Mouse (Mus musculus) CD4-positive, CD25-positive, alpha-beta regulatory T cell, adult 4 months (primary cell): ENCODE data around the gene Tmem132c. TPM values are rescaled to one million over a fixed set of nuclear protein-coding genes. Genes with fewer than 3 reads are reported as not detected.

Experiments used
- ATAC-seq: one replicate; pipeline ENCODE4 v1.8.0; 2017
- polyA plus RNA-seq, 2 experiments: library from polyadenylated mRNA; unstranded; fragments of 100-300 nt; shearing (Covaris generic); gene quantifications; one replicate each; pipeline ENCODE4 v1.2.1; 2017

The Tmem132c gene
- not detected for polyA plus RNA-seq

DNA sequence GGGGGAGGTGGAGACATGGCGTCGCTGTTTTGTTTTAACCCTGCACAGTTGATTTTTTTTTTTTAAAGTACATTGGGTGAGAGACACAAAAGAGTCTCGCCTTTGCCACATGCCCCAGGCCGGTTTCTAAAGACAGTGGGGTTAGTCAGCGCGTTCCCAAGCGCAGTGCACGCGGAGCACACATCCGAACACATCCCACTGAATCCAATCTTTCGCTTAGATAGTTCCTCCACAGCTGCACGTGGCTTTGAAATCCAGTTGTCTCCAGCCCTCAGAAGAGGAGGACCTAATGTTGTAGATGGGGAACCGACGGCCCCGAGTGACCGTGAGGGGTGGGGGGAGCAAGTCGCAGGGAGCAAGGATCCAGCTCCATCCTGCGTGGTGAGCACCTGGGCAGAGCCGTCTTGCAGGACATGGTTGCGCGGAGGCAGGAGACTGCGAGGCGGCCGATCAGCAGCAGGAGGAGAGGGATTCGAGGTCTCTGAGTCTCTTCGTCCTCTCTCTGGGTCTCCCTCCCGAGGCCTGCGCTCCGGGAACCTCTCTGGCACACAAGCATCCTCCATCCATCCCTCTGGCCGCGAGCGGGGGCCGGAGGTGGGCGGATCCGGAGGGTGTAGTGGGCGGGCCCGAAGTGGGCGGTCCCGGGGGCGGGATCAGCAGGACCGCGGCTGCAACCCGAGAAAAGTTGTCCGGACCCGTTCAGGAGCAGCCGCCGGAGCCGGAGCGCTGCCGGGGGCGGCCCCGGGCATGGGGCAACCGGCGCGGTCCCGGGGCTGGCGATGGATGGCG lies at the start of gene Tmem132c:
Gene Tmem132c, plus strand, starts transcription at position 673 of the 789 bp plus-strand sequence.
- no peak for ATAC-seq

DNA sequence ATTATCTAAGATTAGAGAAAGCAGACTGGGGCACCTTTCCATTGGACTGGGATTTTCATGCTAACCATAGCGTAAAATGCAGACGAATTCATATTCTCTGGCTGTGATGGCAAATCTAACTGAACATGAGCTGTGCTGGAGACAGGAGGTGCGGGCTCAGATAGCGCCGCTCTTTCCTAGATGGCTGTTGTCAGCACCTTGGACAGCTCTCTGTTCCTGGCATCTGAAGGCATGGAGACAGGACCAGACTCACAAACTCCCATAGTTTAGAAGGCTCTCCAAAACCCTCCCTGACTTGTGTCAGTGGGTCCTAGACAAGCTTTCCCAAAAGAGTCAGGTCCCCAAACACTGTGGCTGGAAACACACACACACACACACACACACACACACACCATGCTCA lies 49.7 kb upstream of the Tmem132c start:
- no peak for ATAC-seq

DNA sequence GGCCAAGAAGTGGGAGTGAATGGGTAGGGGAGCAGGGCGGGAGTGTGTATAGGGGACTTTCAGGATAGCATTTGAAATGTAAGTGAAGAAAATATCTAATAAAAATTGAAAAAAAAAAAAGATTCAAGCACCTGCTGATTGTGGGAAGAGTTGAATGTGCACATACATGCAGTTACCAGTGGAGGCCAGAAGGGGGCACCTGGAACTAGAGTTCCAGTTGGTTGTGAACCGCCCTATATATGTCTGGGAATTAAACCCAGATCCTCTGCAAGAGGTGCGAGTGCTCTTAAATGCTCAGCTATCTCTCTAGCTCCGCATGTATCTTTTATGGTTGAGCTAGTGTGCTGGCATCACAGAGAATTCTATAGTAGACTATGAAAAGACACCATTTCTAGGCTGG lies 42.8 kb upstream of the Tmem132c start:
- no peak for ATAC-seq

DNA sequence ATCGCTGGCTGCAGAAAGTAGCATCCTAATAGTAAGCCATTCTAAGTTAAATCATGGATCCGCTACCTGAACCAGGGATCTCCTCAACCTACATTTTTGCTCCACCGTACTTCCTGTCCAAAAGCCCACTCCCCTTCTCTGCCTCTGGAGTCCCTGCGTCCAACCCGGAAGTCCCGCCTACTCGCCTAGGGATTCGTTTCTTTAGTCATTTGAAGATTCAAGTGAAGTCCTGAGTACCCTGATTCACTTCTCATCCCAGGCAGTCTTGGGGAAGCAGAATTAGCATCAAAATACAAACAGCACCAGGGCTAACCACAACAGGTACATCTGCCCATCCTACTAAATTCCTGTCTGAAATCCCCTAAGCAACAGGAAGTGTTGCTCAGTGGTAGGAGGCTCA lies 36.7 kb upstream of the Tmem132c start:
- ATAC-seq = no peak

DNA sequence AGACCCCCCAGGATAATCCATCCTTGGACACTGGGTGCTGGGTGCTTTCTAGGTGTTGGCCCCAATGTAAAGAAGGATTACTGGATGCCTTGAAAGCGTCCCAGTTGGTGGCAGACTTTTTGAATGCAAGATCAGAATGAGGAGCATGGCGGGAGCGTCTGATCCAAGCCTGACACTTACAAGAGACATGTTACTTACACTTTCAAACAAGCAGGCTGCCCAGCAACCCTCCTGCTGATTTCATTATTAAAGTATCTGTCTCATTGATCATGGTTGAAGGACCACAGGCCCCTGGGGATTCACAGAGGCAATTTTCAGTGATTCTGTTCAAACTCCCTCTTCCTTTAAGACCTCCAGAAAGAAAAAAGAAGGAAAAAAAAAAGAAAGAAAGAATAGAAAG lies 25.2 kb upstream of the Tmem132c start:
- no peak for ATAC-seq

DNA sequence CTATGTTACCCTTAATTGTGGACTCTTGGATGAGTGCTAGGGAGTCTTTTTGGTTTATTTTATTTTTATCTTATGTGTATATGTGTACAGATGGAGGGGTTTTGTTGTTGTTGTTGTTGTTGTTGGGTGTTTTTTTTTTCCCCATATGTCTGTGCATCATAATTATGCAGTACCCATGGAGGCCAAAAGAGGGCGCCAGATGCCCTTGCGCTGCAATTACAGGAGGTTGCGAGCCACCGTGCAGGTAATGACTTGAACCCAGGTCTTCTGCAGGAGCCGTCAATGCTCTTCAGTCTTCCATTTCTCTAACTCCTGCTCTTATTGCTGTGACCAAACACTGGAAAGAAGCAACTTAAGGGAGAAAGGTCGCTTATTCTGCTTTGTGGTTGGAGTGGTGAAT lies 23.9 kb upstream of the Tmem132c start:
- no peak for ATAC-seq

DNA sequence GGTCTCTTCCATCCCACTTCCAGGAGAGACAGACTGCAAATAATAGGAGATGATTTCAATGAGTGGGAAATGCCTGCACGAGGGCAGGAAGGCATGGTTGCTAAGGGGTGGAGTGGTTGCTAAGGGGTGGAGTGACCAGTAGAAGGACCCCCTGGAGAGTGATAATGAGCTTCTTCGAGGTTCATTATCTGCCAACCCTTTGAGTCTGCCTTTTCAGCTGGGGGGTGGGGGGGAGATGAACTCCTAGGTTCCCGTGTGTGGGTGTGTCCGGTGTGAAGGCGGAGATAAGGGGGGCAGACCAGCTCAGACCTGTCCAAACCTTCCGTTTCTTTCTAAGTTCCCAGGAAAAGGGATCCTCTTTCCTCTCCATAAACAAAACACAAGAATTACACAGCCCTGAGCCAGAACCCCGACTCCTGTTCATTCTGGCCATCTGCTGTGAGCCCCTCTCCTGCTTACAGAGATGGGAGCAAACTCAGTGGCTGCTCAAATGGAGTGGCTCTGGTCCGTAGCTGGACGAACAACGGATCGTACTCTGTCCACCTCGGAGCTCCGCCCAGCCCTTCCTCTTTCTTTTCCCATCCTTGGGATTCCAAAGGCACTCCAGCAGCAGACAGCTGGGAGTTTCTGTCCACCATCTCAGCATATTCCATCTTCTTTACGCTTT lies 13.5 kb upstream of the Tmem132c start:
- ATAC-seq = no peak

DNA sequence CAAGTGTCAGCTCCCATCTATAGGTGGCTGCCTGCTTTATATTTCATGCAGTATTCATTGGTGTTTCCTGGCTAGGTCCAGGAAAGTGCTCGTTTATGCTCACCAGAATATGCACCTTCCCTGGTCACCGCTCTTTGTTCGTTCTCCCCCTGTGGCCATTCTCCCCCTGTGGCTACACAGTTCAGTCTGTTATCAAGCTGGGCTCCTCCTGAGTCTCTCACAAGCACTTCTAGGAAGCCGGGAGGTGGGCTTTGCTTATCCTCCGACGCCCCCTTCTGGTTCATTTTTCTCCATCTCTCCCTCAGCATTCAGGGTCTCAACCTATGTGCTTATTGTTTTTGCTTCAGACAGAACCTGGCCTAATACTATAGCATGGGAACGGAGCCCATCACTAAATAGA lies 6.9 kb upstream of the Tmem132c start:
- ATAC-seq = no peak

DNA sequence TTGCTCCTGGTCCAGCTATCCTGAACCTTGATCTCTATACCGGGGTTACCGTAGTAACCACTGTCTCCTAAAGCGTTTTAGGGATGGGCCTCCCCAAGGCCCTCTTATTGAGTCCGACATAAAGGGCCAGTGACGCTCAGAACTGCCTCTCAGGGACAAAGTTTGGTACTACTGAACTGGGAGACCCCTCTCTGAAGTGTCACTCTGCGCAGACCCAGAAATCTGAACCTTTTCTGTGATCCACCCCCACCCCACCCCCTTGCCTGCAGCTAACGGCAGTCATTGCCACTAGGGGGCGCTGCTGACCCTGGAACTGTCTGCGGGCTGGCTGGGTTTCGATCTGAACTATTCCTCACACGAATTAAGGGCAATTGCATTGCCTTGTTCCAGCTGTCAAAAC lies 6.4 kb upstream of the Tmem132c start:
- no peak for ATAC-seq

DNA sequence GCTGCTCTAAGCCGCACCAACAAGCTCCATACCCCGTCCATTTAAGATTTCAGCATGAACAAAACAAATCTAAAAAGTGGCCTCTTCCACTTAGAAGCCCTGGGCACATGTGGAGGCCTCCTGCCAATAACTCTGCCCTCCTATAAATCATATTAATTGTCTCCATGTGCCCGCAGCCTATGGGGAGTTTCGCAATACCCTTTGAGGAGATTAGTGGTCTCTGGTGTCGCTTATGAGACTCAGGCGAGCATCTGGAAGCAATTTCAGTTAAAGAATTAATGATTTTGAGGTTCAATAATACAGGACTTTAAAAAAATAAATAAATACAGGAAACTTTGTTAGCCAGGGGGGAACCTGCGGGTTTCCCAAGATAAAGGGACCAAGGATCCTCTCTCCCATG lies 1.9 kb upstream of the Tmem132c start:
- ATAC-seq = no peak

DNA sequence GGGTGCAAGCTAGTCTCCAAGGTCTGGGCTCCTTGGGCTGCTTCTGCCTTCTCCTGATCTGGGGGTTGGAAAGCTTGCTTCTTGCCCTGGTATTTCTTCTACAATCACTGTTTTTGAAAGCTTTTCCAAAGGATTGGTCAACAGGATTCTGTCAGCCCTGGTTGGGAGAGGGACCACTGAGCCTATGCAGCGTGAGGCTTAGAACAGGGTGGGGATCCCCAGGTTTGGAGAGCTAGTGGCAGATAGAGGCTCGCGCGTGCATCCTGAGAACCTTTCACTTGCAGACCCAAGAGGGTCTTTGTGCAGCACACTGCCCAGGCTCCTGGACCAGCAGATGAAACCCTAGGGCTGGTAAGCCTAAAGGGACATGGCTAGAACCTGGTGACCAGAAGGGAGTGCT lies 962 bp upstream of the Tmem132c start:
- no peak for ATAC-seq

DNA sequence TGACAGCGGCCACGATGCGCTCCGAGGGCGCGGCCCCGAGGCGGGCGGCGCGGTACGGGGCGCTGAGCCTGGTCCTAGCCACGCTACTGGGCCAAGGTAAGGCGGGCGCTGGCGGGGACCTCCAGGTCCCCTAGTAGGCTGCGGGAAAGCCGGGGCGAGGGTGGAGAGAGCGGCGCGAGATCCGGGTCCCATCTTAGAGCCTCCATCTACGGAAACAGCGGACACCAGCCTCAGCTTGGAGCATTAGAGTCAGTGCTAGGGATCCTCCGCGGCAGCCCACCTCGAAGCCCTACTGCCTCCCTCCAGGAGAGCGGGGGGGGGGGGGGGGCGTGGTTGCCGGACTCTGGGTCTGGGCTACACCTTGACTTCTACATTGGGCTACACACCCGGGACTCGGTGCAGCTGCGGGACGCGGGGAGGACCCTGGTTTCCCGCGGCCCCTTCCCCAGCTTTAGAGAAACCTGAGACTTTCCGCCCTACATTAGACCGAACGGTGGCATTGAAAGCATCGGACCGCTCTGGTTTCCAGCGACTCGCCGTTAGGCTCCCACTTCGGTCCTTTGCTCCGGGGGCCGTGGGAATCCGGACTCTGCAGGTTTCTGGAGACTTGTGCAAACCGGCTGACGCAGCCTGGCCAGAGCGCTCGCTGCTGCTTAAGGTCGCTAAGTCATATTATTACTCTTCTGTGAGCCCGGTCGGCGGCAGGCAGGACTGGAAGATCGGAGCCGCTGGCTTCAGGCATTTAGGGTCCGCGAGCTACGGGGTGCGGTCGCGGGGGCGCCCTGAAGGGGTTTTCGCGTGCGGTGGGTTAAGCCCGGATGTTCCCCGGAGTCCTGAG lies 536 bp downstream of the Tmem132c start:
- ATAC-seq = no peak

DNA sequence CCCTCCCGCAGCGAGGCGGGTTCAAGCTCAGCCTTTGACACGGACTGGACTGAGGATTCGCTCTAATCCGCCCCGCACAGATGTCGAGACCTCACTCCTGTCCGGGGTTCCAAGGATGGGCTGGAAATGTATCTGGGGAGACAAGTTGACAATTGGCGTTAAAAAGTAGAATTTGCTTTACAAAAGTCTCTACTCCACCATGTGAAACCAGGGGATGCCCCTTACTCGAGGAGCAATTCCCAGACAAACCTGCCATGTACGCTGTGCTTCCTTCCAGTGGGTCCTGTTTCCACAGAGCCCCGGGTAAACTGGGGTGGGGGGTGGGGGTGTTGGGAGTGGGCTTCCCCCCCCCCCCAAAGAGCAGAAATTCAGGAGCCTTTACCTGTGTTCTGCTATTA lies 1.2 kb downstream of the Tmem132c start:
- ATAC-seq = no peak

DNA sequence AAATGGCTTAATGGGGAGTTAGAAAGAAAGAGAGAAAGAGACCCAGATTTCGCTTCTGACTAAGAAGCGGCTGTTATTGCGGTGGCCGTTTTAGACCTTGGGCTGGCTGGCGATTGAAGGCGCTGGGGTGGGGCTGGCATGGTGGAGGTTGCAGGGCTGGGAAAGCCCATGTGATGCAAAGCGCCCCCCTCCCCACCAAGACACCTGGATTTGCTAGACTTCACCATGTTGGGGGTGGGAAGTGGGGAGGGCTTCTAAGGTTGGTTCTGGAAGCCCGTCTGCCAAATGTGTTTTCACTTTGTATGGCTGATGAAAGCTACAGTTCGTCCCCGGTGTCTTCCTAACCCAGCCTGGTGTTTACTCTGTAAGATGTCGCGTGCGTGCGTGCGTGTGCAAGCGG lies 1.6 kb downstream of the Tmem132c start:
- ATAC-seq = no peak

DNA sequence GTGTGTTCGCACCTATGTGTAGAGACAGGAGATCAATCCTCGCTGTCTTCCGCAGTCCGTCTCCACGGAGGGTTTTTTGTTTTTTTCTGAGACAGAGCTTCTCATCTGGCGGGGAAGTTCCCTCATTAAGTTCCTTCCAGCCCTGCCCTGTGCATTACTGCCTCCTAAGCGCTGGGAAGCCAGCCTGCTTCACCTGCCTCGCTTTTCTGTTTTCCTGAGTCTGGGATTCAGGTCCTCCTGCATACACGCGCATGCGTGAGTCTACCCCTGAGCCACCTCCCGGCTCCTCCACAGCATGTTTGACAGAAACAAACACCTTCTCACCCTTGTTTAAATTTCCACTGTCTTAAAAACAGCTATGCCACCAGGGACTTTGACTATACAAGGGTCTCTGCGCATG lies 2.0 kb downstream of the Tmem132c start:
- ATAC-seq = no peak

DNA sequence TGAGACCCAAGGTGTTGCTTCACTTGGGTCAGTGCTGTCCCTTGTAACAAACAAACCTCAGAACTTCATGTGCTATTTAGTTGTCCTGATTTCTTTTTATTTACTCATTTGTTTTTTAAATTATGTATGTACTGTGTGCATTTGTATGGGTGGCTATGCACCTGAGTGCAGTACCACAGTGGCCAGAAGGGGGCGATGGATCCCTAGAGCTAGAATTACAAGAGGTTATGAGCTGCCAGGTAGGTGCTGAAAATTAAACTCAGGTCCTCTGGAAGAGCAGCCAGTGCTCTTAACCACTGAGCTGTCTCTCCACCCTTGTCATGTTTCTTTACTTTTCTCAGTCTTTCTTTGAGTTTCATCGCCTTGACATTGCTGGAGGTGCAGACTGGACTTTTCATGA lies 11.7 kb downstream of the Tmem132c start:
- no peak for ATAC-seq

DNA sequence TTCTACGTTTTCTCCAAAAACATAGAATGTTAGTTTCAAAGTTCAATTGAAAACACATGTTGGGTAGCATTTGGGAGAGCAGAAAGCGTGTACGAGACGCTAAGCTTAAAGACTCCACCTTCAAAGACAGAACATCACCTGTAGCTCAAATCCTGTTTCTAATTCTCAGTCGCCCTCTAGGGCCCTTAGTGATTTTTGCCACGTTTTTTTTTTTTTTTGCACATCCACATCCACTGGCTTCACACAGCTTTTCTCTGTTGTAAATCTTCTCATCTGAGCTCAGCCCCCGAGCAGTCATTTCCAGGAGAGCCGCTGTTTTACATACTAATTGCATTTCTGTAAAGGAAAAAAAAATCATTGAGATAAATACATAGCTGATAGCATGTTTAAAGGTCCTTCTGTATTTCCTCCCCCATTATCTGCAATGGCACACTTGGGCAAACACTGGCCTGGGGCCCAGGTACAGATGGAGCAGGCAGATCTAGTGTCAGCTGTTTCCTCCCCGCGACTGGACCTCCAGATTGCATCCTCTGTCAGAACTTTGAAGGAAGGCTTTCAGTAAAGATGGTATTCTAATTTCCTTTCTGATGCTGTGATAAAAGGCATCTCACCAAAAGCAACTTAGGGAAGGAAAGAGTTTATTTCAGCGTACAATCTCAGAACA lies 15.5 kb downstream of the Tmem132c start:
- no peak for ATAC-seq

DNA sequence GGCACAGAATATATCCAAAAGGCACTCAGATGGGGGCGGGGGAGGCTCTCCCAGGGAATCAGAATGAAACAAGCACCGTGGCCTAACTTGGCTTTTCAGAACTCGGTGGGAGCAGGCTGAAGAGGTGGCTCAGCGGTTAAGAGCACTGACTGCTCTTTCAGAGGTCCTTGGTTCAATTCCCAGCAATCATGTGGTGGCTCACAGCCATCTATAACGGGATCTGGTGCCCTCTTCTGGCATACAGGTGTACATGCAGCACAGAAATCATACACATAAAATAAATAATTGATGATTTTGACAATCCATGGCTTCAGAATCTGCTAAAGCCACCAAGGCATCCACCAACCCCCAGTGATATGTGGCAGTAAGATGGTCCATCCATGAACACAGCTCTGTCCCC lies 20.5 kb downstream of the Tmem132c start:
- no peak for ATAC-seq

DNA sequence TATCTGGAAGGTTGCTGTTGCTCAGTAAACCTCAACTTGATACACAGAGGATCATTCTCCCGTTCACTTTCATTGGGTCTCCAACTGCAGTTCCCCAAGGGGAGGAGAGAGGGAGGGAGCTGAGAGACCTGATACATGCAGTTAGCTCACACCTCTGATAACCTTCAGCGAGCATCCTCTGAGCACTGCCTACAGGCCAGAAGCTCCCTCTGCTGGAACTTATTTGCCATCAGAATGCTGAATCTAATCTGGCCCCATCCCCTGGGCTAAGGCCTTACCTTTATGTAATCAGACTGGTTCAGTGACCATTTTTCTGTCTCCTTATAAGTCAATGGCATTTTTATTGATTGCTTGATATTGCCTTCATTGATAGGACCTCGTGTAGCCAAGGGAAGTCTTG lies 29.5 kb downstream of the Tmem132c start:
- ATAC-seq = no peak

DNA sequence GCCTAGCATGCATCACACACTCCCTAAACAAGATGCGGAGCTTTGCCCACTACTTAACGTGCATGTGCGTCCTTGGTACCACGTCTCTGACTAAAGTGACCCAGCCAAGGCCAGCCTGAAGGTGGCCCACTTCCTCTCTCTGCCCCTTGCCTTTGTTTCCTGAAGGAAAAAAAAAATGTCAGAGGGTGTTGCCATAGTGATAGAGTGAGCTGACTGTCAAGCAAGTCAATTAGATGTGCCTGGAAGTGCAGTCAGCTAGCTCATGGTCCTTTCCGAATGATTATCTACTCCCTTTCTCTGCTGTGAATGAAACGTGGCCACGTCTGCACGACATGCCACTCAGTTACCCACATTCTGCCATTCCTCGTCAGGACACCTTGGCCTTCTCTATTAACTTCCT lies 37.9 kb downstream of the Tmem132c start:
- ATAC-seq = no peak

DNA sequence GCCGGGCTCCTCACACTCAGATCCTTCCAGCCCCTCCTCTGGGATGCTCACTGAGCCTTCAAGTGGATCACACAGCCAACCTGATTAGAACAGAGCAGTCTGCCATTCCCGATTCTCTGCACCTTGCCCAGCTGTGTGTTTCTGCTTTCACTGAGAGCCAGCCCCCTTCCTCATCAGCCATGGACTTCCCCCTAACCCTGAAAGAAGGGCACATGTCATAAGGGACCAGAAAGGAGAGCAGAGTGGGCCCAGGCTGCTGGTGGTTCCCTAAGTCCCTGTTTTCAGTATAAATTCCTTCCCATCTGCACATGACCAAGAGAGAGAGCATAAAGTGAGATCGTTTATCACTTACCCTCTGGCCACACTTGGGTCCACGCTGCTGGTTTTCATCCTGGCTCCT lies 39.6 kb downstream of the Tmem132c start:
- ATAC-seq = no peak

DNA sequence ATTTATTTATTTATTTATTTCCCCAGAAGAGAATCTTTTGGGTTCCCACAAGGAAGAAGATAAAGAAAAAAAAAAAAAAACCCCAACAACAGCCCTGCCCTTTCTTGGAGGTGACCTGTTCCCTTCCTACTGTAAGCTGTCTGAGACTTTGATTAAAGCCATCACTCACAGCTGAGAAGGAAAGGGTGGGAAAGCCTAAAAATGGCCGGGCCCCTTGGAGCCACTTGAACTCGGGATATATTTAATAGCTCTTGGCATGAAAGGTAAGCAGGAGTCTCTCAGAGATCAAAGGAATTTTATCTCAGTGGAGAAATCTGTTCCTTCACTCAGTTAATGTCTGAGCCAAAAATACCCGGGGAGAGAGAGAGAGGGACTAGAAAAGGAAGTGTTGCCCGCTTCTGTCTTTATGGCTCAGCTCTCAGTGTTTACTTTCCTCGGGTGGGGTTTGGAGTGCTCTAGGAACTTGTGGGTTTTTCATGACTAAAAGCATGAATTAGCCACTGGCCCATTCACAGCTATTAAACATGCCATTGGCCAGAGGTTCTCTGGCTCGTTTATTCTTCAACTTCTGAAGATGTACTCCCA lies 41.0 kb downstream of the Tmem132c start:
- no peak for ATAC-seq

DNA sequence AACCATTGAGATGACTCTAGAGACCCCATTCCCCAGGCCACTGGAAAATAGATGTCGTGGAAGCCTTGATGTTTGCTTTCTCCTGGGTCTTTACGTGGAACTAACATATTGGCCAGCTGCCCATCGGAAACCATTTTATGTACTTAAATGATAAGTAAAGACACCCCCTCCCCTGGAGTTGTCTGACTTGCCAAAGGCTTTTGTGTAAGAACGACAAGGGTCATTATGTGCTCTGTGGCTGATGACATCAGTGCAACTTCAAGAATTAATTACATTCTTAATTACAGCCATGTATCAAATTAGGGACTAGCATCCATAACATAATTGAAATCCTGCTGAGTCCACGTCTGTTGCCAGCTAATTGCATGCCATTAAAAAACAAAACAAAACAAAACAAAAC lies 45.3 kb downstream of the Tmem132c start:
- no peak for ATAC-seq
